Mouse (Mus musculus): ENCODE results near the gene Olfr1141.

Olfr1141 gene

GRCm38 (mm10) chr2:87753891-87754290, at the start of gene Olfr1141:
TSS of gene Olfr1141 (minus strand) at chr2:87753991.
- no peak for DNase-seq

- DNase-seq: no peak
Observed at GRCm38 (mm10) chr2:87800292-87800691, 46.5 kb upstream of the Olfr1141 start, which contains the start of gene Olfr1143. TSS of gene Olfr1143 (plus strand) at chr2:87800592.

GRCm38 (mm10) chr2:87779183-87779582, 25.4 kb upstream of the Olfr1141 start, which contains the start of gene Olfr152:
TSS of gene Olfr152 (plus strand) at chr2:87779483.
- no peak for DNase-seq

GRCm38 (mm10) chr2:87776143-87776542, 22.4 kb upstream of the Olfr1141 start:
- DNase-seq: no peak

- no peak for DNase-seq
Observed at GRCm38 (mm10) chr2:87743452-87743851, 10.3 kb downstream of the Olfr1141 start, which contains the start of gene Olfr1140. TSS of gene Olfr1140 (plus strand) at chr2:87743752.

- DNase-seq: no peak
Observed at GRCm38 (mm10) chr2:87739878-87740277, 13.9 kb downstream of the Olfr1141 start, which contains the start of gene Olfr1138. TSS of gene Olfr1138 (minus strand) at chr2:87739978.

- DNase-seq: no peak
Observed at GRCm38 (mm10) chr2:87713079-87713478, 40.7 kb downstream of the Olfr1141 start, which contains the start of gene Olfr1137. TSS of gene Olfr1137 (minus strand) at chr2:87713179.

Measured in cerebellum, adult 9-11 months (tissue).